Mouse (Mus musculus): Measurements from ENCODE around the gene Nek4. TPM values are rescaled to one million over a fixed set of nuclear protein-coding genes. Genes with fewer than 3 reads are reported as not detected.

Gene Nek4
- total RNA-seq (2014; rRNA removed): 6.7 and 7.5 TPM in 2 replicates
- polyA plus RNA-seq (2012; rRNA removed): 2.9 and 3.1 TPM in 2 replicates

- Histone ChIP-seq H3K79me2 (ENCODE audit: control insufficient read depth, insufficient read depth, low read length) (no peaks in the 10 kb centered on the region; the same call in 1 of the 2 replicates), H3K4me3 (ENCODE audit: insufficient read depth, low read depth, low read length) (peak within 1 kb of the TSS; percentile 93), H3K9ac (ENCODE audit: low read depth, low read length) (peak within 1 kb of the TSS; percentile 93), H3K27ac (replicated peaks; ENCODE audit: insufficient read depth, low read depth, low read length) (peak within 1 kb of the TSS; percentile 85), H3K36me3 (ENCODE audit: control insufficient read depth, insufficient read depth, low read length) (peaks cover 2% of the 10 kb centered on the region), H3K4me1 (ENCODE audit: control insufficient read depth, insufficient read depth, low read length) (peaks cover 10% of the 10 kb centered on the region), H3K27me3 (ENCODE audit: control insufficient read depth, insufficient read depth, low read length) (no peaks in the 10 kb centered on the region)
- peak; percentile 92 for DNase-seq (ENCODE audit: extremely low read depth, low read depth, low spot score)
- TF ChIP-seq CTCF (IDR thresholded peaks at IDR 0.05; ENCODE audit: low read depth, low read length): 0 out of 2 replicates have a peak, but pooled peaks have one; percentile 13
- TF ChIP-seq POLR2A (IDR thresholded peaks at IDR 0.05; ENCODE audit: extremely low read depth, insufficient read depth, low read length): 0 out of 2 replicates have a peak, but pooled peaks have one; percentile 12
- WGBS: under 1% methylated on average over 57 of the region's 57 CpGs
These were observed at the start of gene Nek4 for GRCm38 (mm10) chr14:30951154-30951825. Gene Nek4 (plus strand): TSS chr14:30951377.

GRCm38 (mm10) chr14:30902628-30903027, 48.5 kb upstream of the Nek4 start:
- H3K79me2 ChIP-seq (ENCODE audit: control insufficient read depth, insufficient read depth, low read length): no peaks in the 10 kb centered on the region
- H3K4me1 ChIP-seq (ENCODE audit: control insufficient read depth, insufficient read depth, low read length): peaks cover 5% of the 10 kb centered on the region
- DNase-seq (ENCODE audit: extremely low read depth, low read depth, low spot score): no peak
- H3K4me3 ChIP-seq (ENCODE audit: insufficient read depth, low read depth, low read length): no peak overlapping the region
- peaks cover 31% of the 10 kb centered on the region for H3K36me3 ChIP-seq (ENCODE audit: control insufficient read depth, insufficient read depth, low read length)
- H3K27me3 ChIP-seq (ENCODE audit: control insufficient read depth, insufficient read depth, low read length): no peaks in the 10 kb centered on the region
- TF ChIP-seq CTCF (IDR thresholded peaks at IDR 0.05; ENCODE audit: low read depth, low read length) (no peak), POLR2A (IDR thresholded peaks at IDR 0.05; ENCODE audit: extremely low read depth, insufficient read depth, low read length) (no peak)
- no peak overlapping the region for H3K9ac ChIP-seq (ENCODE audit: low read depth, low read length)
- WGBS: 67% methylated on average over 5 of the region's 5 CpGs
- H3K27ac ChIP-seq (replicated peaks; ENCODE audit: insufficient read depth, low read depth, low read length): no peak overlapping the region

- Histone ChIP-seq H3K36me3 (ENCODE audit: control insufficient read depth, insufficient read depth, low read length) (peaks cover 28% of the 10 kb centered on the region), H3K27me3 (ENCODE audit: control insufficient read depth, insufficient read depth, low read length) (no peaks in the 10 kb centered on the region), H3K79me2 (ENCODE audit: control insufficient read depth, insufficient read depth, low read length) (no peaks in the 10 kb centered on the region), H3K27ac (replicated peaks; ENCODE audit: insufficient read depth, low read depth, low read length) (no peak overlapping the region), H3K4me1 (ENCODE audit: control insufficient read depth, insufficient read depth, low read length) (peaks cover 8% of the 10 kb centered on the region), H3K9ac (ENCODE audit: low read depth, low read length) (no peak overlapping the region), H3K4me3 (ENCODE audit: insufficient read depth, low read depth, low read length) (no peak overlapping the region)
- DNase-seq (ENCODE audit: extremely low read depth, low read depth, low spot score): no peak
- TF ChIP-seq CTCF (IDR thresholded peaks at IDR 0.05; ENCODE audit: low read depth, low read length): no peak
- no peak for TF ChIP-seq POLR2A (IDR thresholded peaks at IDR 0.05; ENCODE audit: extremely low read depth, insufficient read depth, low read length)
- WGBS: 54% methylated on average over 3 of the region's 3 CpGs
These were observed 48.1 kb upstream of the Nek4 start for GRCm38 (mm10) chr14:30903036-30903435.

GRCm38 (mm10) chr14:30904307-30904706, 46.9 kb upstream of the Nek4 start:
- peak overlapping the region; percentile 2; the same call in 1 of the 2 replicates for H3K27ac ChIP-seq (replicated peaks; ENCODE audit: insufficient read depth, low read depth, low read length)
- TF ChIP-seq POLR2A (IDR thresholded peaks at IDR 0.05; ENCODE audit: extremely low read depth, insufficient read depth, low read length) (no peak), CTCF (IDR thresholded peaks at IDR 0.05; ENCODE audit: low read depth, low read length) (no peak)
- H3K27me3 ChIP-seq (ENCODE audit: control insufficient read depth, insufficient read depth, low read length): no peaks in the 10 kb centered on the region
- H3K4me3 ChIP-seq (ENCODE audit: insufficient read depth, low read depth, low read length): no peak overlapping the region
- 45% methylated on average over 8 of the region's 8 CpGs for WGBS
- no peak for DNase-seq (ENCODE audit: extremely low read depth, low read depth, low spot score)
- peaks cover 15% of the 10 kb centered on the region for H3K4me1 ChIP-seq (ENCODE audit: control insufficient read depth, insufficient read depth, low read length)
- peaks cover 29% of the 10 kb centered on the region for H3K36me3 ChIP-seq (ENCODE audit: control insufficient read depth, insufficient read depth, low read length)
- no peak overlapping the region for H3K9ac ChIP-seq (ENCODE audit: low read depth, low read length)
- no peaks in the 10 kb centered on the region for H3K79me2 ChIP-seq (ENCODE audit: control insufficient read depth, insufficient read depth, low read length)

GRCm38 (mm10) chr14:30906001-30906400, 45.2 kb upstream of the Nek4 start:
- H3K27ac ChIP-seq (replicated peaks; ENCODE audit: insufficient read depth, low read depth, low read length): no peak overlapping the region
- peaks cover 15% of the 10 kb centered on the region for H3K4me1 ChIP-seq (ENCODE audit: control insufficient read depth, insufficient read depth, low read length)
- H3K36me3 ChIP-seq (ENCODE audit: control insufficient read depth, insufficient read depth, low read length): peaks cover 21% of the 10 kb centered on the region
- no peak overlapping the region for H3K4me3 ChIP-seq (ENCODE audit: insufficient read depth, low read depth, low read length)
- H3K9ac ChIP-seq (ENCODE audit: low read depth, low read length): no peak overlapping the region
- no peaks in the 10 kb centered on the region for H3K27me3 ChIP-seq (ENCODE audit: control insufficient read depth, insufficient read depth, low read length)
- WGBS: 81% methylated on average over 6 of the region's 6 CpGs
- no peak for TF ChIP-seq CTCF (IDR thresholded peaks at IDR 0.05; ENCODE audit: low read depth, low read length)
- TF ChIP-seq POLR2A (IDR thresholded peaks at IDR 0.05; ENCODE audit: extremely low read depth, insufficient read depth, low read length): no peak
- no peak for DNase-seq (ENCODE audit: extremely low read depth, low read depth, low spot score)
- H3K79me2 ChIP-seq (ENCODE audit: control insufficient read depth, insufficient read depth, low read length): no peaks in the 10 kb centered on the region

- no peak for TF ChIP-seq CTCF (IDR thresholded peaks at IDR 0.05; ENCODE audit: low read depth, low read length)
- TF ChIP-seq POLR2A (IDR thresholded peaks at IDR 0.05; ENCODE audit: extremely low read depth, insufficient read depth, low read length): no peak
- Histone ChIP-seq H3K4me1 (ENCODE audit: control insufficient read depth, insufficient read depth, low read length) (peaks cover 15% of the 10 kb centered on the region), H3K4me3 (ENCODE audit: insufficient read depth, low read depth, low read length) (no peak overlapping the region), H3K27ac (replicated peaks; ENCODE audit: insufficient read depth, low read depth, low read length) (peak overlapping the region; percentile 29), H3K9ac (ENCODE audit: low read depth, low read length) (no peak overlapping the region), H3K27me3 (ENCODE audit: control insufficient read depth, insufficient read depth, low read length) (no peaks in the 10 kb centered on the region), H3K36me3 (ENCODE audit: control insufficient read depth, insufficient read depth, low read length) (peaks cover 27% of the 10 kb centered on the region), H3K79me2 (ENCODE audit: control insufficient read depth, insufficient read depth, low read length) (no peaks in the 10 kb centered on the region)
- peak; percentile 93 for DNase-seq (ENCODE audit: extremely low read depth, low read depth, low spot score)
- WGBS: 14% methylated on average over 3 of the region's 3 CpGs
These were observed 43.3 kb upstream of the Nek4 start for GRCm38 (mm10) chr14:30907814-30908265.
